Mouse (Mus musculus) right cerebral cortex, postnatal 25 days (tissue): Measurements from ENCODE around the gene Sgsh.
"Not testable (repeated sequence)": the region's sequence is repeated elsewhere in the genome, so short reads cannot be mapped to it uniquely, and the experiment has no call there.

Experiments
- DNase-seq: peaks from one replicate; pipeline ENCODE4 v3.0.0; 2022

Gene Sgsh

GRCm38 (mm10) chr11:119355443-119356385, at the start of gene Sgsh, which contains the start of gene Slc26a11:
Sgsh (minus strand) TSS chr11:119355536.
Slc26a11 (plus strand) TSS chr11:119355557.
- DNase-seq, result peak; percentile 80

GRCm38 (mm10) chr11:119404627-119405026, 49.3 kb upstream of the Sgsh start:
- DNase-seq, result no peak

DNA sequence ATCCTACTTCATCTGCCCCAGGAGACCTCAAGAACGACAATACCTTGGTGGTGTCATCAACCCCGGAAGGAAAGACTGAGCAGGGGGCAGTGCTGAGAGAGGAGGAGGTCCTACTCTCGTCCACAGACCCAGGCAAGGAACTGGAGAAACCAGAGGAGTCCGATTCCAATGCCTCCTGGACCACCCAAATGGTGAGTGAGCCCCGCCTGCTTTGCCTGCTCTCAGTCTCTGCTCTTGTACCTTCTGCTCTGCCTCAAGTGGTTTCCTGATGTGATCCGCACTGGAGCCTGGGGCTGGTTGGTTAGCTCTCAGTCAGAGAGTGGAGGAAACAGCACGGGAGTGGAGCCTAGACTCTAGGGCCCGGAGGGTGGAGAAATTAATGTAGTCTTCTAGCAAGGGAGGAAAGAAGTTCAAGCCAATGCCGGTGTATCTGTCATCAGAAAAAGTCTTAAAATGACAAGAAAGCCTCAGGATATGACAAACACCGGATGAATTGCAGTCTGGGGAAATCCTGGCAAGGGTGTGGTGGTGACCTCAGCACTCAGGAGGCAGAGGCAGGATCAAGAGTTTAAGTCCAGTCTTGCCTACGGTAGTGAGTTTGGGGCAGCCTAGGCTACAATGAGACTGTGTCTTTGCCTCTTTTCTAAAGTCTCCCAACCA, 47.3 kb upstream of the Sgsh start:
- no peak for DNase-seq

- no peak for DNase-seq
Measured at GRCm38 (mm10) chr11:119396461-119396860, 41.1 kb upstream of the Sgsh start.

- no peak for DNase-seq
Measured at GRCm38 (mm10) chr11:119395931-119396330, 40.6 kb upstream of the Sgsh start.

- DNase-seq, result no peak
Measured at GRCm38 (mm10) chr11:119395394-119395793, 40.1 kb upstream of the Sgsh start.

- DNase-seq, result no peak
Measured at GRCm38 (mm10) chr11:119394210-119394609, 38.9 kb upstream of the Sgsh start.

DNA sequence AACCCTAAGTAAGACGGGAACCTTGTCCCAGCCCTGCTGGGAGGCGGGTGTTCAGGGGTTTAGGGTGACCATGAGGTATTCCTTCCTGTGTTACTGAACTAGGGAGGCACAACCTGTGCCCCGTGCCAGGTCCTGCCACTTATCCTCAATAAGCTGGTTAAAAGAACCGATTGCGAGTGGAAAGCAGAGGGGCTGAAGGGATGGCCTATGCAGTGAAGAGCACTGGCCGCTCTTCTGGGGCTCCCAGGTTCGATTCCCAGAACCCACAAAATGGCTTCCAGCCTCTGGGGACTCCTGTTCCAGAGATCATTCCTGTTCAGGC, 38.1 kb upstream of the Sgsh start:
- DNase-seq, result no peak

DNA sequence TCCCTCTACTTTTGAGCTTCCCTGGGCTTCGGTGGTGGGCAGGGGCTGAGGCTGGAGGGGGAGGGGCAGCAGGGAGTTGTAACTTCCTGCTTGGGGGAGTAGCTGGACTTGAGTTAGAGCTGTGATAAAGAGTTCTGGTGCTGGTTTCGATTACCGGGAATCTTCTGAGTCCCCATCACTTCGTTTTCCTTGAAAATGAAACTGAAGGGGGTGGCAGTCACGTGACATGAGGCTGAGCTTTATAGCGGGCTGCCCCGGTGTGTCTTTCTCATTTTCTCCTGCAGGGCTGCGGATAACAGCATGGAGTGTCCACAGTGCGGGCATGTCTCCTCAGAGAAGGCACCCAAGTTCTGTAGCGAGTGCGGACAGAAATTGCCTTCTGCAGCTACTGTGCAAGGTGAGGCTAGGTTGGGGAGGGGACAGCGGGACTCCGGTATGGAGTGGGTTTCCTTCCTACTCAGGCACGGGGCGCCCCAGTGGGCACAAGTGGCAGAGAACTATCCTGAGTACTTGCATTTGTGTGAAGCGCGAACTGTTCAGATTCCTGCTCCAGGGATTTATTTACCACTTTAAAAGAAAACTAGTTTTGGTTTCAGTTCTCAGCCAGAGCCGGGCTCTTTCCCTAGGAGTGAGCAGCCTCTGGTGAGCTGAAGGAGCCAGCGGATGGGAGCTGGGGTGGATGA, 37.6 kb upstream of the Sgsh start, which contains the start of gene Rnf213:
Rnf213 (plus strand) TSS at position 301 of the 683 bp plus-strand sequence.
- DNase-seq, result peak; percentile 25

DNA sequence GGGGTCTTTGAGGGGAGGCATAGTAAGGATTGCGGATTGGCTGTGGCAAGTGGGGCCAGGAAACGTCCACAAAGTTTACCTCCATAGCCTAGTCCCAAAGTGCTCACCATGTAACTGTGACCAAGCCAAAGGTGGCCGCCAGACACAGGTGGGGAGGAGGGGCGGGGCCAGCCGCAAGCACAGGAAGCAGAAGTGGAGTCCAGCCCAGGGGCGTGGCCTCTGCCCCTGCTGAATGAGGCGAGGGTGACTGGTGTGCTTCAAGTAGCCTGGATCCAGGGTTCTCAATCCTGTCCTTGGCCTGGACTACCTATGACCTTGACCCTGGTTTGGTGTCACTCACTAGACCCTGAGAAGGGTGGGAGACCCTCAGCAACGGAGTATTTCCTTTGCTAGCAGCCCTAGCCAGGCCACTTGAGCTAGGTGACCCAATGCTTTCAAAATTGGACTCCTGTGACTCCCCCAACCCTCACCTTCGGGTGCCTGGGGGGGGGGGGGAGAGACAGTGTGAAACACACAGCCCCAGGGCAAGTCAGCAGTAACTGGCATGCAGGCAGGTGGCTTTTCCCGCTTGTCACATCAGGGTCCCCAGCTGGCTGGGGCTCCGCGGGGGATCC, 36.8 kb upstream of the Sgsh start:
- DNase-seq, result no peak

GRCm38 (mm10) chr11:119391386-119392000, 36.2 kb upstream of the Sgsh start:
- DNase-seq, result no peak

DNA sequence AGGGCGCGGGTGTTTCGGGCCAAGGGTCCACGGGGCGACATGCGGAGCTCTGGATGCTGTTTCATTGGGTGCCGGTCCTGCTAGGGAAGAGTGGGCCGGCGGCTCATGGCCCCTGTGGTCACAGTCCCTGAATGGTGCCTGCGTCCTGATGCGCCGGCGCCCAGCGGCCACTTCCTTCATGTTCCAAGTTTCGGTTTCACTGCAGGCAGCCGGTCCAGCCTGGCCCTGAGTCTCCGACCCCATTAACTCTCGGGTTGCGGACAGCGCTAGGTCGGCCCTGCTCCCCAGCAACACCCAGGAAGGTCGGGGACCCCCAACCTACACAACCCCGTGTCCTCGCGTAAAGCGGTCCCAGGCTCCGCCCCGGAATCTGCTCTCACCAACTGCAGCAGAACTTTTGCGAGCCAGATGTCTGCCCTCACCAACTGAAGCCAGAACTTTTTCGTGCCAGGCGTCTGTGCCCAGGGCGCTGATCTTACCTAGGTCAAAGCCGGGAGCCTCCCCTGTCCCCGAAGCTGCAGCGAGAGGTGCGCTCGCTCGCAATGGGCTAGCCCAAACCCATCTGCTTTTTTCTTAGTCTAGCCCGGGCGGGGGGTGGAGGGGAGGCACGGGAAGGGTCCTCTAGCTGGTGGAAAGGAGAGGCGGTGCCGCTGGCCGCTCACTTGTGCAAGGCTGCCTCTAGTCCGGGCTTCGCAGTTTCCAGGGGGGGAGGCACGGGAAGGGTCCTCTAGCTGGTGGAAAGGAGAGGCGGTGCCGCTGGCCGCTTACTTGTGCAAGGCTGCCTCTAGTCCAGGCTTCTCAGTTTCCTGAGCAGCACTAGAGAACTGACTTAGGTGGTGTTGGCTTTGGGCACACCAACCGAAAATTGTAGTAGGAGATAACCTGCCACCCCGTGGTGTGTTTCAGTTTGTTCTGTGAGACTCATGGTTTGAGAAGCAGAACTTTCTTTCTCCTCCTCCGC, 35.2 kb upstream of the Sgsh start:
- peak; percentile 27 for DNase-seq

DNA sequence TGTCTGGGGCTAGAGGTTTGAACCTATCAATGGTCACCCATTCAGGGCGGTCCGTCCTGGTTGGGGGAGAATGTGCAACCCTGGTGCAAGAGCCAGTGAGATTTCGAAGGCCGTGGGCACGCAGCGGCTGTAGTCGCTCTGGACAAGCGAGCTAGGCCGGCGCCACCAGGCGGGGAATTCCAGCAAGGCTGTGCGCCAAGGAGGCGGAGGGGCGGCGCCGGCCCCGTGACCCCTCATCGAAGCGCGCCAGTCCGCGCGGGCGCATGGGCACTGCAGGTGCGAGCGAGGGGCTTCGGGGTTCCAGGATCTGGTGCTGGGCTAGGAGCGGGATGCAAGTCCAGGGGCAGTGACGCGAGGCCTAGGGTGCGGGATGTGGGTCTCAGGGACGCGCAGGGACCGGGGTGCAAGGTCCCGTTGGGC, 34.5 kb upstream of the Sgsh start:
- peak; percentile 42 for DNase-seq

DNA sequence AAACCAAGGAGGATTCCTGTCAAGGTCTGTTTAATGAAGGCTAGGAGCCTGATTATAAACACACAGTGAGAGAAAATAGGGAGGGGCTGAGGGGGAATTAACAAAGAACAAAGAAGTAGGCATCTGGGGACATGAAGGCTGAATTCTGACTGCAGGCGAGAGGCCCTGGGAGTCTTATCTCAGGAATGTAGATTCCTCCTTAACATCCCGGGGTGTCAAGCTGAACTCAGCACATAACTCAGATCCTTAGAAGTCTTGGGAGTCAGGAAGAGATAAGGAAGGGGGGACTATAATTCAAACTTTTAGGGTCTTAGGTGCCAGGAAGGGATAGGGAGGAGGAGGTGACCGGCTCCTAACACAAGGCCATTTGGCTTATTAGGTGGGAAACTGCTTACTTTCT, 31.9 kb upstream of the Sgsh start:
- DNase-seq, result not testable (repeated sequence)

GRCm38 (mm10) chr11:119386306-119386705, 31.0 kb upstream of the Sgsh start:
- no peak for DNase-seq

- DNase-seq, result no peak
Measured at GRCm38 (mm10) chr11:119384904-119385303, 29.6 kb upstream of the Sgsh start.

GRCm38 (mm10) chr11:119382338-119382850, 27.1 kb upstream of the Sgsh start:
- DNase-seq, result no peak

GRCm38 (mm10) chr11:119381631-119382337, 26.4 kb upstream of the Sgsh start:
- no peak for DNase-seq

DNA sequence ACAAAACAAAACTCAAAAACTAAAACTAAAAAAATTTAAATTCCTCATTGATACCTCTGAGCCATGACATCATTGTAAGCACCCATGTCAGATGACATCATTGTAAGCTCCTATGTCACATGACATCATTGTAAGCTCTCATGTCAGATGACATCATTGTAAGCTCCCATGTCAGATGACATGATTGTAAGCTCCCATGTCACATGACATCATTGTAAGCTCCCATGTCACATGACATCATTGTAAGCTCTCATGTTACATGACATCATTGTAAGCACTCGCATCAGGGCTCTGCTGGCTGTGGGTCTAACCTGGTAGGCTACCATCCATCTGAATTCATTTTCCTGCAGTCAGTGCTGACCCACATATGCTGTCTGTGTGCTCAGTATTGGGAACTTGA, 23.2 kb upstream of the Sgsh start:
- DNase-seq, result no peak

DNA sequence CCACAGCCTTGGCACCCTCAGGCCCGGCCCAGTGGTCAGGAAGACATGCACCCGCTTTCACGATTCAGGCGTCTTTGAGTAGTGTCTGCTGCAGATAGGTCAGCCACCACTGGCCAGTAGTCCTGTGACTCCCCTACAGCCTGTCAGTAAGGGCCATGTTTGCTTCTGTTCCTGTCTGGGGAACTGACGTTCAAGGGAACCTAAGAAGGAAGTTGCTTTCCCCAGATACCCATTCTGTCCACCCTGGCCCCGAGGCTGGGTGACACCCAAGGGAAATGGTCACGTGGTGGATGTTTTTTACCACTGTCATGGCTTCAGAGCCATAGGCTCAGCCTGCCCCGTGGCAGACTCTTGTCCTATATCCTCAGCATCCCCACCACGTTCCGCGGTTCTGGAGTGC, 22.0 kb upstream of the Sgsh start:
- DNase-seq, result no peak
